Mouse (Mus musculus) olfactory bulb, adult 2 months (tissue): ENCODE data around the gene Fyn.

Experiments
- CTCF ChIP-seq: fragments of 200-500 bp; IDR thresholded peaks from 2 replicates; pipeline ENCODE4 v1.5.1; 2012; ENCODE audit warnings: low read depth, mild to moderate bottlenecking, low read length, moderate library complexity; ENCODE audit not compliant: insufficient read depth
- POLR2A ChIP-seq: fragments of 200-500 bp; IDR thresholded peaks from 2 replicates; pipeline ENCODE4 v1.6.1; 2012; ENCODE audit warnings: mild to moderate bottlenecking, low read depth, low read length, moderate library complexity; ENCODE audit not compliant: insufficient read depth

DNA sequence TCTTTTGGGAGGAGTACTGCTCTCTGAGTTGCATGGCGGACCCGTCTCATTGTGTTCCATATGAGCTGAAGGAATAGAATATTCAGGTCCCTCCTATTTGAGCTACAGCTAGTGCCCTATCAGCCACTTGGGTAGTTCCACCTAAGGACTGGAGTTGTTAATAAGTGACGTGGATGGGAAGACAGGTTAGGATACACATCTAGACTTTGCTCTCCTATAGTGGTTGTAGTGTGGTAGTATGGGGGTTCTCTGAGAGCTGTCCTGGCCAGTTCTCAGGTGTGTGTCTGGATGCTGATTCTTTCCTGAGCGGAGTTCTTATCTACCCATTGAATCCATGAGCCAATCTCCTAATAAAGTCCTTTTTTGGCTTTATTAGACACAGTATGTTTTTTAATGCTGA, 4.5 kb upstream of the Fyn start:
- TF ChIP-seq POLR2A (no peak), CTCF (no peak)
